Mouse (Mus musculus): ENCODE measurements around the gene Crybb2.

DNA sequence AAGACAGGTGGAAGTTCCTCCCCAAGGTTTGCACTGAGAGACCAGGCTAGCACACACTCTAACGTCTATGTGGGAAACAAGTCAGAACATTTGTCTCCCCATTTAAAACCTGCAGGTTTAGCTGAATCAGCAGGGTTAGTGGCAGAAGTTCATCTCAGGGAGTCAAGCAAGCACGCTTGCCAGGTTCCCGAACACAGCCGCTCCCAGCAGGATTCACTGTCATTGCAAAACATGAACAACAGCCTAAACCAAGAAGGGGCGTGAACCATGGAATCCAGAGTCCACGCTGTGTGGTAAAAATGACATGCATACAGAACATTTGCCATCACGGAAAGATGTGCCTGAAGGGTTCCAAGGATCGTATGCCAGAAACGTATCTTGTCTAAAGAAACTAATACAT, 35.1 kb upstream of the Crybb2 start:
- no peak for TF ChIP-seq CTCF (conservative IDR thresholded peaks at IDR 0.05; ENCODE audit: low read length)
- no peak for TF ChIP-seq POU5F1 (IDR thresholded peaks at IDR 0.05; ENCODE audit: borderline replicate concordance, low read length)
- no peak for TF ChIP-seq NANOG (IDR thresholded peaks at IDR 0.05; ENCODE audit: borderline replicate concordance, low read length)
